Mouse (Mus musculus) bone marrow macrophage, adult 2 months (primary cell): ENCODE measurements at regions not wholly inside any gene's neighbourhood (a gene's known extent, or its start where the extent isn't known, plus 50 kb on each side); places are given as distances from the start of the nearest gene placed in this dataset.

Experiments
- CTCF ChIP-seq: IDR thresholded peaks from 2 replicates; pipeline ENCODE4 v1.5.1; 2012; ENCODE audit warnings: low read depth, mild to moderate bottlenecking, low read length, moderate library complexity
- POLR2A ChIP-seq: IDR thresholded peaks from 2 replicates; pipeline ENCODE4 v1.6.1; 2012; ENCODE audit warnings: mild to moderate bottlenecking, low read depth, low read length, borderline replicate concordance

GRCm38 (mm10) chr8:128042877-128043276, 315.5 kb upstream of the Nrp1 start:
- TF ChIP-seq CTCF, result no peak
- TF ChIP-seq POLR2A, result no peak
